Mouse (Mus musculus) monocyte, adult 5-6 weeks (primary cell): ENCODE measurements at regions not wholly inside any gene's neighbourhood (a gene's known extent, or its start where the extent isn't known, plus 50 kb on each side); places are given as distances from the start of the nearest gene placed in this dataset.
A peak's percentile ranks its signal among the peaks of the same experiment; 100 is the strongest.

Source experiments
- ATAC-seq: fragments of 153-309, 156-312 bp; replicated peaks from 2 replicates; pipeline ENCODE4 v1.8.0; 2017; ENCODE audit warnings: mild to moderate bottlenecking; ENCODE audit not compliant: low TSS enrichment, insufficient number of reproducible peaks, severe bottlenecking, poor library complexity, low FRiP score

- ATAC-seq: no peak
Measured at GRCm38 (mm10) chr2:79062196-79062636, 193.0 kb upstream of the Itga4 start.

- no peak for ATAC-seq
Measured at GRCm38 (mm10) chr2:79063641-79064040, 191.6 kb upstream of the Itga4 start.

GRCm38 (mm10) chr2:79065321-79065720 is 189.9 kb upstream of the Itga4 start:
- peak; percentile 53; the same call in 1 of the 2 replicates for ATAC-seq

GRCm38 (mm10) chr2:79076115-79076514 is 179.1 kb upstream of the Itga4 start:
- ATAC-seq: no peak

GRCm38 (mm10) chr2:79078836-79079394 is 176.3 kb upstream of the Itga4 start:
- no peak for ATAC-seq

- no peak for ATAC-seq
Measured at GRCm38 (mm10) chr2:79081769-79082168, 173.5 kb upstream of the Itga4 start.

GRCm38 (mm10) chr2:79086280-79086679 is 168.9 kb upstream of the Itga4 start:
- no peak for ATAC-seq

- ATAC-seq: peak; percentile 77
Measured at GRCm38 (mm10) chr2:79086857-79087578, 168.2 kb upstream of the Itga4 start.

- no peak for ATAC-seq
Measured at GRCm38 (mm10) chr2:79087600-79088205, 167.5 kb upstream of the Itga4 start.

- no peak for ATAC-seq
Measured at GRCm38 (mm10) chr2:79090273-79090672, 165.0 kb upstream of the Itga4 start.

GRCm38 (mm10) chr2:79094298-79094697 is 160.9 kb upstream of the Itga4 start:
- no peak for ATAC-seq

- no peak for ATAC-seq
Measured at GRCm38 (mm10) chr2:79096532-79097251, 158.5 kb upstream of the Itga4 start.

GRCm38 (mm10) chr2:79099601-79100000 is 155.6 kb upstream of the Itga4 start:
- no peak for ATAC-seq

- no peak for ATAC-seq
Measured at GRCm38 (mm10) chr2:79111673-79112072, 143.6 kb upstream of the Itga4 start.

GRCm38 (mm10) chr2:79112076-79112475 is 143.2 kb upstream of the Itga4 start:
- ATAC-seq: no peak

- 0 out of 2 replicates have a peak, but pooled peaks have one; percentile 47 for ATAC-seq
Measured at GRCm38 (mm10) chr2:79120610-79121345, 134.4 kb upstream of the Itga4 start.

- ATAC-seq: no peak
Measured at GRCm38 (mm10) chr2:79122530-79122929, 132.7 kb upstream of the Itga4 start.

GRCm38 (mm10) chr2:79124272-79124976 is 130.8 kb upstream of the Itga4 start:
- no peak for ATAC-seq
